Mouse (Mus musculus): ENCODE data around the gene Timm8a2. TPM values are rescaled to one million over a fixed set of nuclear protein-coding genes. Genes with fewer than 3 reads are reported as not detected.

Timm8a2 gene
- polyA plus RNA-seq, 1 experiment from 2014 or later = not detected

DNA sequence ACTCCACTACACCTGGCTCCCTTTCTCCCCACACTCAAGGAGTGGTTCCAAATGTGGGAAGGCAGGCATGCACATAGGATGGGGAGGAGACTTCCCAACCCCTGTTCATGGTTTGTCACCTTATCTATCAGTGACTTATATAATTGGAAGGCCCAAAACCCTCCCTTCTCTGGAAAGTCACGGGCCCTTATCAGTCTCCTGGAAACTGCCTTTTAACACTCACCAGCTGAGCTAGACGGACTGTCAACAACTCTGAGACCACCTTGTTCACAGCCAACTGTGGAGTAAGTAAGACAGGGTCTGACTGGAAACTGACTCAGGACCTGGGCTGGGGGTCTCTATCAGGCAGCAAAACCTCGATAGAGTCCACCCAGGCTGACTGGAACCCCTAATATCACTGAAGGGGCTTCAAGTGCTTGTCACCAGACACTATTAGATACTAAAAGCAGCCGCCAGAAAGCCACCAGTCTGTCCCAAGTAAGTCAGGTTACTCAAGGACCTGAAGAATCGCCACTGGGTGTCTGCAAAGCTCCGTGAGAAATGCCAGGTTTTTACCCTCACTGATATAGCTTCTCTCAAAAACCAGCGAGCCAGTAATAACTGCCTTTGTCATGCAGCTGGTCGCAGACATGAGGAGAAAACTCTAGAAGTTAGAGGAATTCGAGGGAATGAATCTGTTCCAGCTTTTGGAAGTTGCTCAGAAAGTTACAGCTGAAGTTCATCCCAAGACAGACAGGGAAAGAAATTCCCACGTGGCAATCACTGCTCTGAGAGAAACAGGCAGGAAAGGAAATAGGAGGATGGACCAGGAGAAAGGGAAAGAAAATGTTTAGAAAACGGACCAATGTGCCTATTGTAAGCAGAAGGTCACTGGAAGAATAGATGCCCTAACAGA is 34.6 kb downstream of the Timm8a2 start:
- Histone ChIP-seq H3K9me3 (ENCODE audit: control insufficient read depth, low read length) (no peaks in the 10 kb centered on the region), H3K4me3 (ENCODE audit: low read depth, low read length) (no peak overlapping the region), H3K4me1 (replicated peaks; ENCODE audit: control insufficient read depth, insufficient read depth, low read length) (peaks cover 8% of the 10 kb centered on the region; the same call in 1 of the 2 replicates), H3K9ac (ENCODE audit: low read depth, low read length) (no peak overlapping the region), H3K27me3 (replicated peaks; ENCODE audit: control insufficient read depth, insufficient read depth, low read length) (no peaks in the 10 kb centered on the region), H3K36me3 (ENCODE audit: control insufficient read depth, insufficient read depth, low read length) (no peaks in the 10 kb centered on the region), H3K27ac (ENCODE audit: low read depth, low read length) (no peak overlapping the region), H3K4me2 (no peak overlapping the region)
- no peak for ATAC-seq (replicated peaks; ENCODE audit: low FRiP score)
- 52% methylated on average over 11 of the region's 11 CpGs for WGBS
- no peak for DNase-seq (ENCODE audit: low spot score)

DNA sequence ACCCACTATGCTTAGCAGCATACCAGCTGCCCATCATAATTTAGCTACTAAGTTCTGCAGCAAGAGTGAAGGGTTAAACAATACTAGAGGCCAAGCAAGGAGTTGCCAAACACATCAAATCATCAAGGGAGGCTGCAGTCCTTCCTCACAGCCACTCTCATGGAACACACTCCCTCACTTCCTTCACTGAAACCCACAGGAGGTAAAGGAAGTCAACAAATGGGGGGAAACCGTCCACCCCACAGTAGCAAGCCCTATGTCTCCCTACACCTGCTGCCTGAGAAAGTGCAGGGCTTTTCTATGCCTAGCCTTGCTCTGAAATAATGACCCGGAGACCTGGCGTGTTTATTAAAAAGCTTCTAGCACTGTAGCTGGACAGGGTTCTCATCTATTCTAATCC is 35.5 kb downstream of the Timm8a2 start:
- Histone ChIP-seq H3K9me3 (ENCODE audit: control insufficient read depth, low read length) (no peaks in the 10 kb centered on the region), H3K9ac (ENCODE audit: low read depth, low read length) (no peak overlapping the region), H3K4me3 (ENCODE audit: low read depth, low read length) (no peak overlapping the region), H3K36me3 (ENCODE audit: control insufficient read depth, insufficient read depth, low read length) (no peaks in the 10 kb centered on the region), H3K4me2 (no peak overlapping the region), H3K4me1 (replicated peaks; ENCODE audit: control insufficient read depth, insufficient read depth, low read length) (peaks cover 8% of the 10 kb centered on the region; the same call in 1 of the 2 replicates), H3K27ac (ENCODE audit: low read depth, low read length) (no peak overlapping the region), H3K27me3 (replicated peaks; ENCODE audit: control insufficient read depth, insufficient read depth, low read length) (no peaks in the 10 kb centered on the region)
- 72% methylated on average over 3 of the region's 3 CpGs for WGBS
- ATAC-seq (replicated peaks; ENCODE audit: low FRiP score) (no peak), DNase-seq (ENCODE audit: low spot score) (no peak)

DNA sequence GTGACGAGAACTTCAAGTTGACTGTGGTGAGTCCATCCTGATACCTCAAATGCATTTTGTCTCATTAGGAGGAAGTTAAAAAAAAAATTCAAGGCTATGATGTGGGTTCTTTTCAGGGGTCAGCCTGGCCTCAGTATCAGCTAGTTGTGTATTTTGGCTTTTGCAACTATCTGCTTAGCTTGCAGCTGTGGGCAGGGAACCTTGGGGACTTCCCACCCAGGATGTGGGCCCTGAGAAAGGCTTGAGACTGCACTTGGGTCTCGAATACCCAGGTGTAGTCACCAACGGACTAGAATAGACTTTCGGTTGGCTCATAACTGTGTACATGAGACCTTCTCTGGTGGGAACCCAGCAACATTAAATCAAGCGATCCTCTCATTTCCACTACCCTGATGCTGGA is 38.9 kb downstream of the Timm8a2 start:
- 85% methylated on average over 5 of the region's 5 CpGs for WGBS
- no peaks in the 10 kb centered on the region for H3K27me3 ChIP-seq (replicated peaks; ENCODE audit: control insufficient read depth, insufficient read depth, low read length)

DNA sequence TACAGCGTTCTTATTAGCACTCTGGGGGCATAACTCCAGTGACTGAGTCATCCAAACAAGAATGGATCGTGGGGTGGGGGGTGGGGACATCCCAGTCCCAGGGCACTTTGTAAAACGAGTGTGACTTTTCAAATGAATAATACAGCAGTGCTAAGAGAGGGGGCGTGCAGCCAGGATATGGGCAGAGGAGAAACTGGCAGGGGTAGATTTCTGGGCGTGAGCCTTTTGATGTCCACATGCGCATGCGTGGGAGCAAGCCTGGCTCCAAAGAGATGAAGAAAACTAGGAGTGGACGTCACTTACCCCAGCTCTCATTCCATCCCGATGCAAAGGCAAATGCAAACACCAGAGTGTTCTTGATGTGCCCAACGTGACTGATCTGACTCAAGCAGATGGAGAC is 39.9 kb downstream of the Timm8a2 start:
- Histone ChIP-seq H3K9ac (ENCODE audit: low read depth, low read length) (no peak overlapping the region), H3K4me3 (ENCODE audit: low read depth, low read length) (no peak overlapping the region), H3K36me3 (ENCODE audit: control insufficient read depth, insufficient read depth, low read length) (no peaks in the 10 kb centered on the region), H3K27me3 (replicated peaks; ENCODE audit: control insufficient read depth, insufficient read depth, low read length) (no peaks in the 10 kb centered on the region), H3K9me3 (ENCODE audit: control insufficient read depth, low read length) (no peaks in the 10 kb centered on the region), H3K4me2 (no peak overlapping the region), H3K27ac (ENCODE audit: low read depth, low read length) (no peak overlapping the region), H3K4me1 (replicated peaks; ENCODE audit: control insufficient read depth, insufficient read depth, low read length) (no peaks in the 10 kb centered on the region; the same call in 1 of the 2 replicates)
- 77% methylated on average over 10 of the region's 10 CpGs for WGBS
- no peak for ATAC-seq (replicated peaks; ENCODE audit: low FRiP score)
- DNase-seq (ENCODE audit: low spot score) = no peak

More for the DNA sequence above, 38.9 kb downstream of the Timm8a2 start:
- Histone ChIP-seq H3K27ac (ENCODE audit: low read depth, low read length) (no peak overlapping the region), H3K4me2 (no peak overlapping the region), H3K4me3 (ENCODE audit: low read depth, low read length) (no peak overlapping the region), H3K9ac (ENCODE audit: low read depth, low read length) (no peak overlapping the region), H3K4me1 (replicated peaks; ENCODE audit: control insufficient read depth, insufficient read depth, low read length) (peaks cover 6% of the 10 kb centered on the region; the same call in 1 of the 2 replicates), H3K36me3 (ENCODE audit: control insufficient read depth, insufficient read depth, low read length) (no peaks in the 10 kb centered on the region), H3K9me3 (ENCODE audit: control insufficient read depth, low read length) (no peaks in the 10 kb centered on the region)
- ATAC-seq (replicated peaks; ENCODE audit: low FRiP score) (no peak), DNase-seq (ENCODE audit: low spot score) (no peak)

DNA sequence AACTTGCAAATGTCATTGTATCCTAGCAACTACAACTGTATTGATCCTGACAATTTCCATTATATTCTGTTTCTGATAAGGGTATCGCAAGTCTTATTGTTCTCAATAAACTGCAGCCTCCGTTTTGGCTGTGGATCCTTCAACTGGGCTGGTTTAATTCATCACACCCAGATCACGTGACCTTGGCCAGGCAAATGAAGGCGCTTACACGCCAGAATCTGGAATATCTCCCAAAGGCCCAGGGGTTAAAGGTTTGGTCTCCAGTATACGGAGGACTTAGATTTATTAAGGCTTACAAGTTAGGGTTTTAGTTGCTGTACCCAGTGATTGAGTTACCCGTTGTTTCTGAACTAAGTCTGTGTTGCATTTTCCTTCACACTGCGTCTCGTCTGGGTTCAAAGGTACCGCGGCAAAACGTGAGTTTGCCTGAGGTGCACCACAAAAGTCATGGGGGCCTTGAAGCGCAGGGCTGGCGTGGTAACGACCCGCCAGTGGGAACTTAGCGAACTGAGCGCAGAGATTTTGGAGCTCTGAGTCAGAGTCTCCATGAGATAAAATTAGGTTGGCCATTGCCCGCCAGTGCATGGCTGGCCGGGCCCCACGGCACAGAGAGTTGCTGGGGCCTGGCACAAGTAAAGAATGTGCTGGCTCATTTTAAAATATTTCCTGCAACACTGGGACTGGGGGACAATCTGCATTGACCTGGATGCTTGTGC is 41.2 kb downstream of the Timm8a2 start:
- no peaks in the 10 kb centered on the region for H3K36me3 ChIP-seq (ENCODE audit: control insufficient read depth, insufficient read depth, low read length)
- no peak overlapping the region for H3K4me2 ChIP-seq
- H3K4me1 ChIP-seq (replicated peaks; ENCODE audit: control insufficient read depth, insufficient read depth, low read length) = no peaks in the 10 kb centered on the region
- 82% methylated on average over 21 of the region's 21 CpGs for WGBS
- no peak overlapping the region for H3K9ac ChIP-seq (ENCODE audit: low read depth, low read length)
- H3K9me3 ChIP-seq (ENCODE audit: control insufficient read depth, low read length) = no peaks in the 10 kb centered on the region
- DNase-seq (ENCODE audit: low spot score) = no peak
- ATAC-seq (replicated peaks; ENCODE audit: low FRiP score) = no peak
- no peaks in the 10 kb centered on the region for H3K27me3 ChIP-seq (replicated peaks; ENCODE audit: control insufficient read depth, insufficient read depth, low read length)
- H3K27ac ChIP-seq (ENCODE audit: low read depth, low read length) = no peak overlapping the region
- no peak overlapping the region for H3K4me3 ChIP-seq (ENCODE audit: low read depth, low read length)

DNA sequence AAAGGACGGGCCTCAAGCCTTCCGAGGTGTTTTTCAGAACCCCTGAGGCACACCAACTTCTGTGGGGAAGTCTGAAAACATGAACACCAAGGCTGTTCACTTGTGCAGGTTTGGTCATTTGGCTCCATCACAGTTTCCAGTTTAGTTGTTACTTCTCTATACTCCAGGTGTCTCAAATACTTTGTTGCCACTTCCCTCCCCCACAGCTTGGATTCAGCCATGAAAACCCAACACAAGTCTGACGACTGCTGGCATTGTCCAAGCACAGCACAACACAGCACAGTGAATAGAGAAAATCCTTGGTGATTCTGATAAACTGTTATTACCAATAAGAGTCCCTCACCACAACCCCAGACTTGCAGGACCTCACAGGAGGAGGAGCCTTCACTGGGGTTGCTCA is 42.5 kb downstream of the Timm8a2 start:
- WGBS = 76% methylated on average over 3 of the region's 3 CpGs
- Histone ChIP-seq H3K9me3 (ENCODE audit: control insufficient read depth, low read length) (no peaks in the 10 kb centered on the region), H3K27me3 (replicated peaks; ENCODE audit: control insufficient read depth, insufficient read depth, low read length) (no peaks in the 10 kb centered on the region), H3K4me2 (no peak overlapping the region), H3K36me3 (ENCODE audit: control insufficient read depth, insufficient read depth, low read length) (no peaks in the 10 kb centered on the region), H3K9ac (ENCODE audit: low read depth, low read length) (no peak overlapping the region), H3K27ac (ENCODE audit: low read depth, low read length) (no peak overlapping the region), H3K4me1 (replicated peaks; ENCODE audit: control insufficient read depth, insufficient read depth, low read length) (no peaks in the 10 kb centered on the region), H3K4me3 (ENCODE audit: low read depth, low read length) (no peak overlapping the region)
- no peak for DNase-seq (ENCODE audit: low spot score)
- no peak for ATAC-seq (replicated peaks; ENCODE audit: low FRiP score)

DNA sequence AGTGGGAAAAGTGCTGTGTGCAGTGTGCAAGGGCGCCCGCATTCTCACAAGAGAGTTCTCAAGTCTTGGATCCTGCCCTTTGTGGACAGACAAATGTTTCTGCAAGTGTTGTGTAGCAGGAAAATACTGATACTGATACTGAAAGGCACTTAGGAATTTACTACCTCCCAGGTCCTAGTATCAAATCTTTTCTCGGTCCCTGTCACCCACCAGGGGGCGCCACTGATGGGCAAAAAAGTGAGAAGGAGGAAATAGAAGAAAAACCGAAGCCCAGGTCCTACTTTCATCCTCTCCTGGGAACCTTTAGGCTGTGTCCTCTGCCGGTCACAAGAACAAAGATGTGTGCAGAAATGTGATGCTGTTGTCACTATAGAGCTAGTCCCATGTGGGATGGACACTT is 45.0 kb downstream of the Timm8a2 start:
- Histone ChIP-seq H3K9ac (ENCODE audit: low read depth, low read length) (no peak overlapping the region), H3K4me3 (ENCODE audit: low read depth, low read length) (no peak overlapping the region), H3K27me3 (replicated peaks; ENCODE audit: control insufficient read depth, insufficient read depth, low read length) (no peaks in the 10 kb centered on the region), H3K4me2 (no peak overlapping the region), H3K27ac (ENCODE audit: low read depth, low read length) (no peak overlapping the region), H3K9me3 (ENCODE audit: control insufficient read depth, low read length) (no peaks in the 10 kb centered on the region), H3K36me3 (ENCODE audit: control insufficient read depth, insufficient read depth, low read length) (no peaks in the 10 kb centered on the region), H3K4me1 (replicated peaks; ENCODE audit: control insufficient read depth, insufficient read depth, low read length) (no peaks in the 10 kb centered on the region)
- ATAC-seq (replicated peaks; ENCODE audit: low FRiP score) (no peak), DNase-seq (ENCODE audit: low spot score) (peak; percentile 53)
- 41% methylated on average over 6 of the region's 6 CpGs for WGBS

DNA sequence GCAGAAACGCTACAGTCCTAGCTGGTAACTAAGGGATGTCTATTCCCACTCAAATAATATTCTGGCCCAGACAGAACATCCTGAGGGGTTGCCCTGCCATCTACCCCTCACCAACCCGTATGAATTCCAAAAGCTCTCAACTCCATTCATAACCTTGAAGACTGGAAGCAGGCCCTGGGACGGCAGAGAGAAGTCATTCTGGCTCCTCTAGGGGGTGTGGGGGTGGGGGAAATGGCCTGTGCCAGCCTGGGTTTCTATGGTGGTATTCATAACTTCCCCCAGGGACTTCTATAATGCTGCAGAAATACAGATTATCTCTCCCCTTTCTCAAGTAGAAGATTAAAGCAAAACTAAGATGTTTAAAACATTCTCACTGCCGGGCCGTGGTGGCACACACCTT is 45.4 kb downstream of the Timm8a2 start:
- Histone ChIP-seq H3K27ac (ENCODE audit: low read depth, low read length) (no peak overlapping the region), H3K4me2 (no peak overlapping the region), H3K9ac (ENCODE audit: low read depth, low read length) (no peak overlapping the region), H3K9me3 (ENCODE audit: control insufficient read depth, low read length) (no peaks in the 10 kb centered on the region), H3K27me3 (replicated peaks; ENCODE audit: control insufficient read depth, insufficient read depth, low read length) (no peaks in the 10 kb centered on the region), H3K4me3 (ENCODE audit: low read depth, low read length) (no peak overlapping the region), H3K4me1 (replicated peaks; ENCODE audit: control insufficient read depth, insufficient read depth, low read length) (no peaks in the 10 kb centered on the region), H3K36me3 (ENCODE audit: control insufficient read depth, insufficient read depth, low read length) (no peaks in the 10 kb centered on the region)
- DNase-seq (ENCODE audit: low spot score) = no peak
- no peak for ATAC-seq (replicated peaks; ENCODE audit: low FRiP score)
- WGBS = 77% methylated on average over 5 of the region's 5 CpGs
